Mouse (Mus musculus) CH12.LX (cell line): ENCODE results near the gene Cavin4. TPM values are rescaled to one million over a fixed set of nuclear protein-coding genes. Genes with fewer than 3 reads are reported as not detected.

Source experiments
- DNase-seq: peaks from one replicate; pipeline ENCODE4 v3.0.0-alpha.2; 2013; ENCODE audit errors: extremely low read depth
- H3K27ac ChIP-seq: 2 replicates; pipeline ENCODE4 v1.5.1; 2012; ENCODE audit warnings: low read depth, mild to moderate bottlenecking, control low read depth, moderate library complexity; ENCODE audit not compliant: insufficient read depth
- H3K27me3 ChIP-seq: replicated peaks from 2 replicates; pipeline ENCODE3; 2012; ENCODE audit warnings: inconsistent platforms
- H3K36me3 ChIP-seq, 2 experiments: replicated peaks in 1 of 2; 2 replicates each; pipeline versions ENCODE3 to v1.6.1; 2012; ENCODE audit warnings: inconsistent platforms in 1 of 2, low read length in 1 of 2, mild to moderate bottlenecking in 1 of 2, mixed read lengths in 1 of 2, moderate library complexity in 1 of 2; ENCODE audit not compliant: control insufficient read depth in 1 of 2, insufficient read depth in 1 of 2
- H3K4me1 ChIP-seq, 2 experiments: 2 replicates each; pipeline ENCODE4 v1.6.1; 2012; ENCODE audit warnings: inconsistent platforms in 1 of 2, moderate library complexity in 1 of 2; ENCODE audit not compliant: insufficient read depth in 2 of 2, control insufficient read depth in 1 of 2
- H3K4me2 ChIP-seq: 2 replicates; pipeline ENCODE4 v1.6.1; 2012; ENCODE audit warnings: low read depth, mild to moderate bottlenecking, control low read depth; ENCODE audit not compliant: poor library complexity, insufficient read depth, severe bottlenecking
- H3K4me3 ChIP-seq, 3 experiments: fragments of 150-350 bp in 1 of 3; sonication (generic) in 1 of 3; replicated peaks in 1 of 3; 2 replicates each; pipeline versions ENCODE3 to v1.5.1; 2011 to 2012; ENCODE audit warnings: low read depth in 2 of 3, low read length in 2 of 3, mild to moderate bottlenecking in 2 of 3, moderate library complexity in 2 of 3, control low read depth in 1 of 3, improper control_type of control experiment in 1 of 3, inconsistent platforms in 1 of 3, mixed read lengths in 1 of 3; ENCODE audit not compliant: poor library complexity in 1 of 3
- H3K79me2 ChIP-seq: replicated peaks from 2 replicates; pipeline ENCODE4 v1.6.1; 2012; ENCODE audit warnings: mild to moderate bottlenecking, moderate library complexity; ENCODE audit not compliant: control insufficient read depth, poor library complexity, insufficient read depth, severe bottlenecking; ENCODE audit errors: extremely low read depth
- H3K9ac ChIP-seq: 2 replicates; pipeline ENCODE4 v1.6.1; 2012; ENCODE audit warnings: low read depth, mild to moderate bottlenecking, control low read depth, moderate library complexity; ENCODE audit not compliant: insufficient read depth
- H3K9me3 ChIP-seq: replicated peaks from 2 replicates; pipeline ENCODE3; 2012; ENCODE audit warnings: low read length, inconsistent platforms, mixed read lengths
- CHD1 ChIP-seq: IDR thresholded peaks from 2 replicates; pipeline ENCODE4 v1.6.1; 2012; ENCODE audit warnings: low read depth, low read length, improper control_type of control experiment, inconsistent platforms
- CTCF ChIP-seq, 2 experiments: IDR thresholded peaks in 1 of 2; conservative IDR thresholded peaks in 1 of 2; 2 replicates each; pipeline ENCODE4 v1.5.1; 2011 to 2012; ENCODE audit warnings: low read depth in 2 of 2, low read length in 2 of 2, improper control_type of control experiment in 1 of 2, inconsistent platforms in 1 of 2, mild to moderate bottlenecking in 1 of 2, moderate library complexity in 1 of 2
- E2F4 ChIP-seq: IDR thresholded peaks from 2 replicates; pipeline ENCODE4 v1.6.1; 2011; ENCODE audit warnings: low read depth, low read length, improper control_type of control experiment; ENCODE audit not compliant: insufficient replicate concordance
- KAT2A ChIP-seq: IDR thresholded peaks from 2 replicates; pipeline ENCODE4 v1.6.1; 2012; ENCODE audit warnings: low read length, improper control_type of control experiment, inconsistent platforms; ENCODE audit not compliant: insufficient replicate concordance
- NELFE ChIP-seq: IDR thresholded peaks from 2 replicates; pipeline ENCODE4 v1.6.1; 2011; ENCODE audit warnings: low read depth, low read length, improper control_type of control experiment
- PAX5 ChIP-seq: IDR thresholded peaks from 2 replicates; pipeline ENCODE4 v1.6.1; 2012; ENCODE audit warnings: low read length, inconsistent platforms, mixed read lengths
- RAD21 ChIP-seq: IDR thresholded peaks from 2 replicates; pipeline ENCODE4 v1.6.1; 2011; ENCODE audit warnings: low read depth, mild to moderate bottlenecking, low read length, improper control_type of control experiment, moderate library complexity
- SMC3 ChIP-seq: IDR thresholded peaks from 2 replicates; pipeline ENCODE4 v1.6.1; 2011; ENCODE audit warnings: low read depth, low read length, improper control_type of control experiment
- TBP ChIP-seq: conservative IDR thresholded peaks from 2 replicates; pipeline ENCODE4 v1.6.1; 2011; ENCODE audit warnings: low read depth, low read length, improper control_type of control experiment
- USF1 ChIP-seq: IDR thresholded peaks from 2 replicates; pipeline ENCODE4 v1.6.1; 2014; ENCODE audit warnings: low read depth, mild to moderate bottlenecking, inconsistent platforms, low read length, improper control_type of control experiment
- USF2 ChIP-seq: conservative IDR thresholded peaks from 2 replicates; pipeline ENCODE4 v1.6.1; 2011; ENCODE audit warnings: low read depth, low read length, improper control_type of control experiment
- ZC3H11A ChIP-seq: IDR thresholded peaks from 2 replicates; pipeline ENCODE4 v1.6.1; 2012; ENCODE audit warnings: low read depth, mild to moderate bottlenecking, inconsistent platforms, low read length, improper control_type of control experiment
- ZKSCAN1 ChIP-seq: IDR thresholded peaks from 2 replicates; pipeline ENCODE4 v1.6.1; 2012; ENCODE audit warnings: low read depth, inconsistent platforms, low read length, improper control_type of control experiment, borderline replicate concordance
- ZNF384 ChIP-seq: IDR thresholded peaks from 2 replicates; pipeline ENCODE4 v1.6.1; 2012; ENCODE audit warnings: low read depth, low read length, improper control_type of control experiment, inconsistent platforms
- dilution Hi-C: fragments of 300-500 bp; cut with MboI; formaldehyde crosslinking; loops from 2 replicates; pipeline ENCODE4 v1.14.3; 2020; ENCODE audit warnings: low sequenced_read_pairs; ENCODE audit not compliant: extremely low pct_unique_long_range_greater_than_20kb, extremely low pct_ligation_motif_present
- in situ Hi-C: fragments of 300-500 bp; cut with MboI; formaldehyde crosslinking; loops from 3 replicates; pipeline ENCODE4 v1.14.3; 2019; ENCODE audit warnings: low sequenced_read_pairs, low pct_ligation_motif_present, low pct_unique_long_range_greater_than_20kb, mixed read lengths
- polyA plus RNA-seq: library from polyadenylated mRNA; unstranded; fragments of >175 nt; gene quantifications from 2 replicates; pipeline ENCODE4 v1.2.1, GENCODE M21; 2012; ENCODE audit warnings: low read depth; ENCODE audit not compliant: insufficient read length
- total RNA-seq, 2 experiments: library from RNA; depleted of rRNA; stranded (reverse); fragments of 300-350 nt in 1 of 2; fragments of >200 nt in 1 of 2; gene quantifications; 2 replicates each; pipeline ENCODE4 v1.2.3; 2012 to 2014

The Cavin4 gene
- total and polyA plus RNA-seq, 3 experiments: 0.13 to 0.26 (median 0.24) TPM

GRCm38 (mm10) chr4:48696706-48697105, 33.4 kb downstream of the Cavin4 start:
- TF ChIP-seq ZNF384: peak; percentile 37; the same call in 1 of the 2 replicates
- TF ChIP-seq CTCF (conservative IDR thresholded peaks at IDR 0.05 in 1 of 2, IDR thresholded peaks at IDR 0.05 in 1 of 2; ENCODE audit: low read depth in 2 of 2, low read length in 2 of 2): no peak
- no peak overlapping the region for H3K27ac ChIP-seq
- DNase-seq: no peak
- in situ Hi-C loops (no loop called here), dilution Hi-C loops (no loop called here)
- H3K4me2 ChIP-seq: no peak overlapping the region
- H3K36me3 ChIP-seq: no peaks in the 10 kb centered on the region
- no peaks in the 10 kb centered on the region for H3K79me2 ChIP-seq
- peaks cover 6 to 22% of the 10 kb centered on the region in 2 experiments; a peak in 3 of 4 replicates for H3K4me1 ChIP-seq
- H3K27me3 ChIP-seq: no peaks in the 10 kb centered on the region
- H3K9ac ChIP-seq: no peak overlapping the region
- no peak overlapping the region for H3K4me3 ChIP-seq
- H3K9me3 ChIP-seq: no peaks in the 10 kb centered on the region

GRCm38 (mm10) chr4:48697302-48697701, 34.0 kb downstream of the Cavin4 start:
- Histone ChIP-seq H3K4me1 (peaks cover 6 to 17% of the 10 kb centered on the region in 2 experiments; a peak in 3 of 4 replicates), H3K4me3 (no peak overlapping the region), H3K9me3 (no peaks in the 10 kb centered on the region), H3K9ac (no peak overlapping the region), H3K27ac (no peak overlapping the region), H3K79me2 (no peaks in the 10 kb centered on the region), H3K36me3 (no peaks in the 10 kb centered on the region), H3K27me3 (no peaks in the 10 kb centered on the region), H3K4me2 (no peak overlapping the region)
- no peak for TF ChIP-seq CHD1
- no peak for TF ChIP-seq ZKSCAN1
- TF ChIP-seq USF2: no peak
- TF ChIP-seq NELFE: no peak
- no peak for TF ChIP-seq E2F4
- no peak for TF ChIP-seq USF1
- no peak for TF ChIP-seq RAD21
- no peak for TF ChIP-seq TBP
- no peak for TF ChIP-seq ZC3H11A
- TF ChIP-seq PAX5: no peak
- TF ChIP-seq SMC3: no peak
- in situ Hi-C loops (no loop called here), dilution Hi-C loops (no loop called here)
- DNase-seq: no peak

- no peak for DNase-seq
- H3K4me1 ChIP-seq: peaks cover 0 to 3% of the 10 kb centered on the region in 2 experiments; a peak in 1 of 4 replicates
- H3K9me3 ChIP-seq: no peaks in the 10 kb centered on the region
- H3K27me3 ChIP-seq: no peaks in the 10 kb centered on the region
- in situ Hi-C loops (no loop called here), dilution Hi-C loops (no loop called here)
- H3K27ac ChIP-seq: no peak overlapping the region
- TF ChIP-seq ZNF384 (no peak), RAD21 (no peak), KAT2A (no peak)
- H3K4me2 ChIP-seq: no peak overlapping the region
- H3K4me3 ChIP-seq: no peak overlapping the region
- no peaks in the 10 kb centered on the region for H3K79me2 ChIP-seq
- no peak overlapping the region for H3K9ac ChIP-seq
- no peaks in the 10 kb centered on the region for H3K36me3 ChIP-seq
Measured at GRCm38 (mm10) chr4:48715865-48716650, 52.7 kb downstream of the Cavin4 start.
